Mouse (Mus musculus) cerebellum, adult 18-20 months (tissue): ENCODE results near the gene Tmem273.

Experiments used
- DNase-seq, 2 experiments: peaks; one replicate each; pipeline ENCODE4 v3.0.0; 2021

Tmem273 gene

DNA sequence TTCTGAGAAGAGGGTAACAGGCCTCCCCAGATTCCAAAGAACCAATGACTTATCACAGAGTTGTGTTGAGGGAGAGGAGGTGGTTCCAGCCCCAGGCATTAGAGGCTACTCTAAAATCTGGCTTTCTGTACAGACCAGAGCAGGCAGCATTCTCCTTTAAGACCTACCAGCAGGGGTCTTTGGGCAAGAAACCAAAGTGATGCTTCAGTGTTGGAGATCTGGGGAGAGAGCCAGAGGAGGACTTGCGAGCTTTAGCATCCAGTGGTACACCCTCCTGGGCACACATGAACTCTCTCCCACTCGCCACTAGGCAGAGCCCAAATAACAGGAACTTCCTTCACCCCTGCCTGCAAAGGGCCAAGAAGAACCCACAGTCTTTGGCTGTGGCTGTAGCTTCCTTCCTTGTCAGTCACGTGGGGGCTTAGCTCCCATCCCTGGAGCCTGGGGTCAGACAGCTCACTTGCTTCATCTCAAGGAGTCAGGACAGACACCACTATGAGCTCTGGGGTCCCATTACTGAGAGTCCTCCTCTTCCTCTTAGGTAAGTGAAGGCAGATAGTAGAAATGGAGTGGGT, at the start of gene Tmem273:
Tmem273 (plus strand) TSS at position 408 of the 575 bp plus-strand sequence.
- DNase-seq: no peak

DNA sequence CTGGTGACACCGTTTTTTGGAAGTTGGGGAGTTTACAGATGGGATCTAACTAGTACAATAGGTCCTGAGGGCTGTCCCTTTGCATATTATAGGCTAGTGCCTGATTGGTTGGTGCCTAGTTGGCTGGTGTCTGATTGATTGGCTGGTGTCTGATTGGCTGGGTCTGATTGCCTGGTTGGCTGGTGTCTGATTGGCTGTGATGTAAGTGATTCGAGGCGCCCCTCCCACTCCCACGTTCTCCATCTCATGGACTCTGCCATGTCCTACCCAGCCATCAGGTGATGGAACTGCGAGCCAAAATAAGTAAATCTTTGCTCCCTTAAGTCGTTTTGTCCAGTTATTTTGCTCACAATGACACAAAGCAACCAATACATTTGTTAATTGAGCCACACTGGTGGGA, 49.2 kb upstream of the Tmem273 start:
- no peak for DNase-seq

DNA sequence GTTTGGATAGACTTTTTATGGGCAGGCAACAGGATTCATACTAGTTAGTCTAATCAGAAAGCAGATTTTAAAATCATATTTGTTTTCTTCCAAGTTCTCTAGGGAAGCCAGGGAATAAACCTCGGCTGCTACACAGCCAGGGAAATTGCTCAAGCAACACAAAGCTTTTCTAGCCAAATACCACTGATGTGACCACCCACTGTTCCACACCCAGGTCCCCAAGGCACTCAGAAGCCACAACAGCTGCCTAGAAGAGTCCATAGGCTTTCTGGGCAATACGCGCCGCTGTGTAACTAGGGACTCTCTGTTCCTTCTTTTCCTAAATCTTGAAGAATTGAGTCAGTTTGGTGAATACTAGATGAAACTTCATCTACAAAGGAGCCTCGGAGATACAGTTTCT, 47.2 kb upstream of the Tmem273 start:
- no peak for DNase-seq

DNA sequence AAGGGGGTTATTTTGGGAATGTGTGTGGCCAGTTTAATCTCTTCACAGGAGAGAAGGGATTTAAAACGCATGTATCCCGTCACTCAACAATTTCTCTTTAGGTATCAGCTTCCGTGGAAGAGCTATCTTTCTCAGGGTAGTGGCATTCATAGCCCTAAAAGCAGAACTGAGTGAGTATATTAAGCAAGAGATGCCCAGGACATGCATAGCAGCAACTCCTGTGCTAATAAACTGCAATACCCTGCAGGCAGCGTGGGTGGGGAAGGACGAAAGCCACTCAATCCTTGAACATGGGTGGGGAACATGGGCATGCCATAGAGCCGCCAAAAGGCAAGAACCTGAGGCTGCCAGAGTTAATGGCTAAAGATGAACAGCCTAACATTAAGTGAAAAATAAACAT, 37.2 kb upstream of the Tmem273 start:
- DNase-seq: no peak

DNA sequence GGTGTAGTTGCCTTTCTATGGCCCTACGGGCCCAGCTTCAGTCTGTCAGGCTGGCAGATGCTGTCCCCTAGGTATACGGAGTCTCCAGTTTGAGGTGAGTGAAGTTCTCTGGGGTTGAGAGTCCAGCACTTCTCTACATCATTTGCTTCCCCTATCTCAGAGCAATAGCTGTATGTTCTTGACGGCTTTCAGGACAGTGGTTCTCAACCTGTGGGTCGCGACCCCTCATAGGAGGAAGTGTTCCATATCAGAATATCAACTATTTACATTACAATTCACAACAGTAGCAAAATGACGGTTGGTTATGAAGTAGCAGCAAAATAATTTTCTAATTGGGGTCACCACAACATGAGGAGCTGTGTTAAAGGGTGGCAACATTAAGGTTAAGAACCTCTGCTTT, 35.0 kb upstream of the Tmem273 start:
- DNase-seq: no peak

DNA sequence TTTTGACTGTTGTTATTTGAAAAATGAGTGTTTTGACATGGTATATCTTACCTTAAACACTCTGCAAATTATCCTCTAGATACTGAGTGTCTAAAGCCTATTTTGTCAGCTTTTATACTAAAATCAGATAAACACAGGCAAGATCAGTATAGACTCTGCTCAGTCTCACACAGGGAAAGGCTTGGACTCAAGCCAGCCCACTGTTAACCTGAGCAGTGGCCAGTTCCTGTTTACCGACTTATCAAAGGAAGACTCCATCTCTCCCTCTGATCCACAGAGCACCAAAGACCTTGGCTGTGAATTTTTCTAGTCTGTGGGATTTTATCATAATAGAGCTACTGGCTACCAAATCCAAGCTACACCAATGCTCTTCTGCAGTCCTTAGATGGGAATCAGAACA, 31.5 kb upstream of the Tmem273 start:
- DNase-seq: no peak

DNA sequence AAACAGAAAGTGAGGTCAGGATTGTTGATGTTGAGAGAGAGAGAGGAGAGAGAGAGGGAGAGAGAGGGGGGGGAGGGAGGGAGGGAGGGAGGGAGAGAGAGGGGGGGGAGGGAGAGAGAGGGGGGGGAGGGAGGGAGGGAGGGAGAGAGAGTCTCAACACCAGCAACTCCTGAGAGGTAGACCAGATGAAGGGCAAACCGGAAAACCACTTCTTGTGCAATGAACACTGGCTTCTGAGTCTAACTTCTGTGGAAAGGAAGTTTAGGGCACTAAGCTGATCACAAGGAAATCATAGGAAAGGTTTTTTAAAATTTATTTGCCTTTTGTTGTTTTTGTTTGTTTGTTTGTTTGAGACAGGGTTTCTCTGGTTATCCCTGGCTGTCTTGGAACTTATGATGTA, 23.6 kb upstream of the Tmem273 start:
- DNase-seq: no peak

DNA sequence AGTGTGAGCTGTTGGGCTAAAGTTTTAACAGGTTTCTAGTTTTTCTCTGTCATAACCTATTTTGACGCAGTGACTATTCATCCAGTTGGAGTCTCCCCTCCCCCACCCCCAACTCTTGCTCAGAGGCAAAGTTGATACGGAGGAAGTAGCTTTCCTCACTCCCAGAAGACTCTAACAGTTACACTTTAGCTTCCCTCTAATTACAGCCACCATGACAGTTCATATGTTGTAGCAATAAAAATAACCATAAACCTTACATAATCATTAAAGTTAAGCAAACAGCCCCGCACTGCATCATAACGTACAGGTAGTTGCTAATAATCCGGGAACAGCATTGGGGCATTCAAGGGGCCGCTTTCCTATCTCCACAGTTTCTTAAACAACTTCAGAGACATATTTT, 15.2 kb upstream of the Tmem273 start:
- DNase-seq: no peak

DNA sequence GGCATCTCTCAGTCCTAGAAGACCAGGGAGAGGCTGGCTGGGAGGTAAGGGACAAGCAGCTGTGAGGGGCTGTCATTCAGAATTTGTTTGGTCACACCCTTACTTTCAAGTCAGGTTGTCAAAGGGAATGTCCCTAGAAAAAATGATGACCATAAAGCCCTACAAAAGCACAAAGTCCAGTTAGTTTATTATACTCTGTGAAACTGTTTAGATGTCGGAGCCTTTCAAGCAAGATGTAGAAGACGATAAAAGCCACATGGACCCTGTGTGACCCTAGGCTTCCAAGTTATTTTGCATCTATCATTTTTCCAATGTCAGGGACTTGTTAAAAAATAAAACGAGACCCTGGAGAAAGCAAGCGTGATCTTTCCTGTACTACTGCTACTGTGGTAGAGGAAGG, 13.7 kb upstream of the Tmem273 start:
- DNase-seq: no peak

DNA sequence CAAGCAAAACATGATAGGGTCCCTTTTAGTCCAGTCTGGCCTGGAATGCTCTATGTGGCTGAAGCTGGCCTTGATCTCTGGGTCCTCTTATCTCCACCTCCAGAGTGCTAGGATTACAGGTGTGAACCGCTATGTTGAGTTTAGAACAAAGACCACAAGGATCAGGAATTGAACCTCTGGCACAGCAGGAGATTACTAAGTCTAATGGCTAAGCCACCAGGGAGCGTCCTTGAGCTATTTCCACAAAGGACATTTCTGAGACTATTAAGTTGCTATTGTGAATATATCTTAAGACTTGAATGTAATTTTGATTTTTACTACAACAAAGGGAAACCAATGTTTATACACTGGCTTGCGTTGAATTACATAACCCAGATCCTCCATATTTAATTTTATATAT, 13.0 kb upstream of the Tmem273 start:
- DNase-seq: no peak

DNA sequence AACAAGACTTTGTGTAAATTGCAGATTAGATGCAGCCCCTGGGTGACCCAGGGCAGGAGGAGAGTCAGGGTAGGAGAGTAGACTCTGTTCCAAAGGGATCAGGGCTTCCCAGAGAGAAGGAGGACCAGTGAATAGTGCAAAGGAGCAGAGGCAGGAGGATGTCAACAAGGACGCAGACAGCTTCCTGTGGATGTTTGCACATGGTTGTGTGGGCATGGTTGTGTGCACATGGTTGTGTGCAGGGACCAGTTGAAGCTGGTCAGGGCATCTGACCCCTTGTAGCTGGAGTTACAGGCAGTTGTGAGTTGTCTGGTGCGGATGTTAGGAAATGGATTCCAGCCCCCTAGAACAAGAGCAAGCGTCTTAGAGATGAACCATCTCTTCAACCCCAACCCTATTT, 12.3 kb upstream of the Tmem273 start:
- DNase-seq: no peak

DNA sequence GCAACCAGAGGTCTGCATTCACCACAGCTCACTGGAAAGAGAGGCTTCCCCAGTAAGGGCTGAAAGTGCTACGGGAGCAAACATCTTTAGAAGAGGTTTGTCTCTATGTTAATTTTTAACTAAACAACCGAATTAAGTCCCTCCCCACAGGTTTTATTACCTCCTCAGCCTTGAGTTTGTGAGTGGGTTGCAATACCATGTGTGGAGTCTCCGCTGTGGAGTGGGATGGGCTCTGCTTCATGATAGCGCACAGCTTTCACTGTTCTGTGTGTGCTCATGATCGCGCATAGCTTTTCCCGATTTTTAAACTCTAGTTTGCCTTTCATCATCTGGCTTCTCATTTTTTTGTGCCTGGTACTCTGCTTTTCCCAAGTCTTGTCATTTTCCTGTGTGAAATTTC, 9.7 kb upstream of the Tmem273 start:
- DNase-seq: no peak

DNA sequence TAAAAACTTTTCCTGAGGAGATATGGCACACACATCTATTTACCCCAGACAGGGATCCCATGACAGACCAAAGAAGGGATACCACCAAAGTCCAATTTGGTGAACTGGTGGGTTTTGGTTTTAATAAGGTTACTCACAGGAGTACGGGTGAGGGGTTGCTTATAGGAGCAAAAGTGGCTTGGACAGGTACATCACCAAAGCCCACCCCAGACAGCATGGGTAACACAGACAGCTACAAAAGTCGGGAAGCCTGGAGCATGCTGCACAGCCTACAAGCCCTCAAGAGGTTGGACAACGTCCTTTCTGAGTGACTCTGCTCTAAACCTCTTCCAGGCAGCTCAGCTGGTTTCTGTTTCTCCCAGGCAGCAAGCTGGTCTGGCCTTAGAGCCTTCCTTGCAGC, 7.4 kb upstream of the Tmem273 start:
- DNase-seq: no peak

DNA sequence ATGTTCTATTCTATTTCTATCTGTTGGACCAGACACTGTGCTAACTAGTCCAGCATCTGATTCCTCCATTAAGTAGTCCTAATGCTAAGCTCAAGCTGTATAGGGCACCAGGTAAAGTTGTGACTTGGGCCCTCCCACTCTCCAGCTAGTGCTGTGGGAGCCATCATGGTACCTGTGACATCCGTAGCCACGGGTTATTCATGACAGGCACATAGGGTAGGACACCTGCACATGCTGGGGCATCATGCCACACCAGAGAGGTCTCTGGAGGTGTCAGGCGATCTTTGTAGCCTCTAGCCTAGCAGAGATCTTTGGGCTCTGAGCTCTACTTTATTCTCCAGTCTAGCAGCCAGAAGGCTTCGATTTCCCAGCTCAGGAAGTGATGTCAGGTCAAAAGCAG, 2.9 kb upstream of the Tmem273 start:
- DNase-seq: no peak

DNA sequence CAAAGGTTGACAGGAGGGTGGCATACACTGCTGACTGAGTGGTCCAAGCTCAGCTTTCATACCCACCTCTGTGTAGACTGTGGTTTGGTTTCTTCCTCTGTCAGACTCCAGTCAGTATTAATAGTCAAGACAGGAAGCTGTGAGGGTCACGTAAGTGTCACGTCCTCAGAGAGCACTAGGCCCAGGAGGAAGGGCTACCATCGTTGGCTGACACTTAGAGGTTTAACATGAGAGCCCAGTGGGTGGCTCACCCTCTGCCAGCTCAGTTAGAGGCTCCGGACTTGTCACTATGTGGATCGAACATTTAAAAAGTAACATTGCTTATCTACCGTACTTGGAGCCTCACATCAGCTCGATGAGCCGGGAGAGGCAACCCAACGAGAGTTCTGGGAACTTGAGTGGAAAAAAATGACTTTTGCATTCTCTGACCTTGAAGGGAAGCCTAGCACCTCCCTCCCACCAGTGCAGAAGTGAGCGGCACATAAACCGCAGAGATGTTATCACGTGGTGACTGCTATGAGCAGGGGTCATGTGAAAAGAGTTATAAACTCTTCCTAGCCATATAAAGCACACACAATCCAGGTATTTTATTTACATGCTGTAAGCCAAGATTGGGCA, 1.5 kb upstream of the Tmem273 start:
- DNase-seq: no peak

DNA sequence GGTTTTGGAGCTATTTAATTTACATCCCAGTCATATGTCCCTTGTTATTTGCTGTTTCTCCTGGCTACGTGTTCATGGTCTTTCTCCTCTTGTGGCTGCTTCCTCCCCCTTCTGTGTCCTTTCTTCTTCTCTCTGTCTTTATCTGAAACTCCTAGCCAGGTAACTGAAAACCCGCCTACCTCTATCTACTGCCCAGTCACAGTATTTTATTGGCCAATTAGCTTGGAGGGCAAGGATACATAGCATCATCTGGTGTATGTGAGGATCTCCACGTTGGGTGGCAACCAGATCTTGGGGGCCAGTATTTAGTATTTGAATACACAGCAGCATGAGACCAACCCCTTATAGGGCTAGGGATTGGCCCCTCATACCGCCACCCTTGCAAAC, 1.0 kb upstream of the Tmem273 start:
- no peak for DNase-seq

DNA sequence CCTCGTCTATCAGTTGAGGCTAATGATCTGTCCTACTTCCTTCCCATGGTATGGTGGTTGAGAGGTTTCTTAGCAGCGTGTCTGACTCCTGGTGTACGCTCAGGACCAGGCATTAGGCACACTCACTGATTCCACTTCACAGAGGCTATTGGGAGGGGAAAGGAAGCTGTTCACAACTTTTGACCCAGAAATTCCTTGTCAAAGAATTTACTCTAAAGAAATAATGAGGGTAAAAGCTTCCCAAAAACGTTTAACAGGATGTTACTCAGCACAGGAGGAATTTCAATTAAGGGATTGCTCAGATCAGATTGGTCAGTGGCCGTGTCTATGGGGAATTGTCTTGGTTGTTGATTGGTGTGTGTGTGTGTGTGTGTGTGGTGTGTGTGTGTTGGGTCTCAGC, 1.9 kb downstream of the Tmem273 start:
- no peak for DNase-seq

DNA sequence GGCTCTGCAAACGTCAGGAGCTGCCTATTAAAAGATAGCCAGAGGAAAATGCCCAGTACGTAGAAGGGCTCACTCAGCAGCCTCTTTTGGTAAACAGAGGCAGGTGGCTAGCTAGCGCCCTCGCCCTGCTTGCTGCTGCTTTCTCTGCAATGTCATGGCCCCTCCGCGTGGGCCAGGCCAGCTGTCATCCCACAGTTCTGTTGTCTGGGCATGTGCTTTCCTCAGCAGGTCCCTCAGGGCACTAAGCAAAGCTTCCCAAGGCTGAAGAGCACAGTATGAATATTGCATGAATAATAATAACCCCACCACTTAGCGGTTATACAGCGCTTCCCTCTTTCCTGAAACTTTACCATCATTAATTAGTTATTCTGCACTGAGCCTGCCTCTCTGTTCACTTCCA, 10.6 kb downstream of the Tmem273 start:
- no peak for DNase-seq

DNA sequence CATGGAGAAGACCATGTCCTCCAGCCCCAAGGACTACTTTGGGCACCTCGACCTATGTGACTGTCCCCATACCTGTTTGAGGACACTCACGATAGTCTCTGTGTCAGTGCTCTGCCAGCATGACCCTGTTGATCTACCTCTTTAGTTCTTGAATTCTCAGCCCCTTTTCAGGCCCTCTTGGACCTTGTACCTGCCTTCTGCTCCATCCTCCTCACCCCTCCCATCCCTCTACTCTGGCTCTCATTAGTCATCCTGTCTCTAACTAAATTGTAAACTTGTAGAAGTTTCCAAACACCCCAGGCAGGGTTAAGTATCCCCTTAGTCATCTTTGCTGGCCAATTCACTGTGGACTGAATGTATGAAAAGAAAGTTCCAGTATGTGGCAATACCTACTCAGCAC, 12.0 kb downstream of the Tmem273 start:
- DNase-seq: no peak

DNA sequence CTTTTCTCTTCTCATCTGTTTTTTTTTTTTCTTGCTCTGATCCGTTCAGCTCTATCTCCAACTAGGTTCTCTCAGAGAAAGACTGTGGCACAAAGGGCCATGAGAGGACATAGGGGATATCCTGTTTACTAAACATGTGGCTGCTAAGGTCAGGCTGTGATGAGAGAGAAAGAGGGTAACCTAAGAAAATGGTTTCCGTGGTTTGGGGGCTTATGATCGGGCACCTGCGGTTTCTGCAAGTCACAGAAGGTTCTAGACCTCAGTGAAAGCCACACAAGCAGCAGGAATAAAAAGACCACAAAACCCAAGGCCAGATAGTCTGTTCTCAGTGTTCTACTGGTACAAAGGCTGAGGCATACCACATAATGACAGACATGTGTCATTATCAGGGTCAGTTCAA, 12.6 kb downstream of the Tmem273 start:
- DNase-seq: no peak

DNA sequence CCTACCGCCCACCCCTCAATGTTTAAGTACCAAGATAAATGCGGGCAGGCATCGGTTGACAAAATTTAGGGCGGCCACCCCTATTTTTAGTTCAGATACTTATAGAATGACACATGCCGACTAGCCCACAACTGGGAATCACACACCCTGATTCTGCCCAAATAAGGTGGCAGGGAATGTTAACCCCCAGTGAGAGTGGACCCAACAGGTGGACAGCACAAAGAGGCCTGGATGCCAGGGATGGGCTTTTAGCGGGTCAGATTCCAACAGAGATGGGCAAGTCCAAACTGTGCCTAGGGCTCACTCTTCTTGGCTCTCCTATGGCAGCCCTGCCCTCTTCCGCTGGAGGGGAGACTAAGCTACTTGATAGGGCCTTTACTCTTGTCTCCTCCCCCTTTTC, 14.3 kb downstream of the Tmem273 start:
- no peak for DNase-seq

DNA sequence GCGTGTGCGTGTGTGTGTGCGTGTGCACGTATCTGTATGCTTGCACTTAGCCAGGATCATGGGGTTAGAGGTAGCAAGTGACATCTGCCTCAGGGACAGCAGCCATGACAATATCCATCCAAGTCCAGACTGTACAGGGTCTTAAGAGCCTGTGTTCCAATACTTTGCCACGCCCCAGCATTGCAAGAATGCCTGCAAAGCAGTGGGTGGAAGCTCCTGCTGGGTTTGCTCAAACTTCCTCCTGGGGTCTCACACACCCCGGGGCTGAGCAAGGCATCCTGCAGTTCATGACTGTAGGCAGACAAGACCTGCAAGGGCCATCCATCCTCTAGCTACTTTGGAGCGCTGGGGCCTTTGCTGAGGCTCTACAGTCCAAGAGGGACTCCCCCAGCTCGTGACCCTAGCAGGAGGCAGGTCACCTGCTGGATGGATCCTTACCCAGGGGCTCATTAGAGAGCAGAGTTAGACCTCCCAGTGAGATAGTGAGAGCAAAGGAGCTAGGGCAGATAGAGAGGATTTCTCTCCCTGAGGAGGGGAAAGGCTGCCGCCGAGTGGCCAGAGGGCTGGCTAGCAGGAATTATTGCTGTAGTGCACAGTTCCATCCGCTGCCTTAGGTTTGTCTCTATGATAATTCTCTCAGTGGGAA, 15.4 kb downstream of the Tmem273 start:
- DNase-seq: no peak

DNA sequence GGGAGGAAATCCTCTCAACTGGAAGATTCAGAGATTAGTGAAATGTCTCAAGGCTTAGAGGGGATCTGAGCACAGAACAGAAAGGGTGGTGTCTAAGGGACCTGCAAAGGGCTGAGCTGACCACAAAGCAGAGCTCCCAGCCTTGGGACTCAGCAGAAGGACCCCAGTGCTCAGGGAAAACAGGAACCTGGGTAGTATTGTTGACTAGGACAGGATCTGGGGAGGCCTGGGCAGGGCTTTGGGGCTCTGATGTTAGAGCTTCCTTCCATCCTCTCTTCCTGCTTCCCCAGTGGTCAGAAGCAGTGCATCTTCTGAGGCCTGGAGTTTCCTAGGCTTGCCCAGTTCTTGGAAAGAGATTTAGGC, 15.9 kb downstream of the Tmem273 start:
- DNase-seq: no peak

DNA sequence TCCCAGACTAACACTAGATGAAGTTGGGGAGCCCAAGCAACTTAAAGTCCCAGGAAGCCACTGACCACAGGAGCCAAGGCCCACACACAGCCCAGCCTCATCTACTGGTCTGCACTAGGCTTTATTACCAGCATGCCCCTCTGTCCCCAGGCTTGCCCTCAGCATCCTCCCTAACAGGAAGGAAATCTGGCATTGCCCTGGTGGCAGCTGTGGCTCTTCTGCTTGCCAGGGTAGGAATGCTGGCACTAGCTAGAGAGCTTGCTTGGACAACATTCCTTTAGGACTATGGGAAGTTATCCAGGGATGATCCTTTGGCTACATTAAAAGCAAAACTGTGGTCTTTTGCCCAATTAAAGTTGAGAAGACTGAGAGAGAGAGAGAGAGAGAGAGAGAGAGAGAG, 24.3 kb downstream of the Tmem273 start:
- DNase-seq: no peak

DNA sequence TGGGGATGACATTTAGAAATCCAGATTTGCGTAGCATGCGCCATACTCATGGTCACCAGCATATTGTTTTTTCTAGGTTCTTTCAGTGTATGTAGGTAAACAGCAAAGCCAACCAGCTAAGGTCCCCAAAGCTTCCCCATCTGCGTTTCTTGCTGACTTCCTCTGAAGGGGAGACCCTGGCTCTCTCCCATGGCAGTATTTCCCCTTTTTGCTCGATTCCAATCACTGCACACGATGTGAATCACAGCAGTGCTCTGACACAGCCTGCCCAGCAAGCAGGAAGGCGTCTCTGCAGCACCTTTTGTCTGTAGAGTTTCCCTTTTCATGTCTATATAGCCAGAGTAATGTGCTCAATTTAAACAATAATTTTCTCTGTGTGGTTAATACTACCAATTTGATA, 26.7 kb downstream of the Tmem273 start:
- no peak for DNase-seq
